Mouse (Mus musculus) neural tube, embryonic 15.5 days (tissue): ENCODE data around the gene Katnal1. TPM values are rescaled to one million over a fixed set of nuclear protein-coding genes. Genes with fewer than 3 reads are reported as not detected.

Experiments used
- ATAC-seq: fragments of 200-750 bp; cut with Nextera tagmentation; 2 replicates; pipeline ENCODE4 v1.8.0; 2017; ENCODE audit warnings: mild to moderate bottlenecking, moderate TSS enrichment, moderate library complexity; ENCODE audit not compliant: low FRiP score
- H3K27ac ChIP-seq: fragments of 300-500 bp; sonication (generic); replicated peaks from 2 replicates; pipeline ENCODE4 v1.5.1; 2015; ENCODE audit warnings: mild to moderate bottlenecking, inconsistent platforms
- H3K27me3 ChIP-seq: fragments of 300-500 bp; sonication (generic); replicated peaks from 2 replicates; pipeline ENCODE4 v1.6.1; 2015; ENCODE audit warnings: inconsistent platforms
- H3K36me3 ChIP-seq: fragments of 300-500 bp; sonication (generic); 2 replicates; pipeline ENCODE4 v1.6.1; 2015; ENCODE audit warnings: inconsistent platforms
- H3K4me1 ChIP-seq: fragments of 300-500 bp; sonication (generic); 2 replicates; pipeline ENCODE4 v1.6.1; 2015; ENCODE audit warnings: inconsistent platforms
- H3K4me2 ChIP-seq: fragments of 300-500 bp; sonication (generic); 2 replicates; pipeline ENCODE4 v1.6.1; 2015; ENCODE audit warnings: inconsistent platforms, mild to moderate bottlenecking, moderate library complexity
- H3K4me3 ChIP-seq: fragments of 300-500 bp; sonication (generic); replicated peaks from 2 replicates; pipeline ENCODE4 v1.5.1; 2015; ENCODE audit warnings: mild to moderate bottlenecking, inconsistent platforms
- H3K9ac ChIP-seq: fragments of 300-500 bp; sonication (generic); replicated peaks from 2 replicates; pipeline ENCODE4 v1.6.1; 2015; ENCODE audit warnings: mild to moderate bottlenecking, inconsistent platforms
- H3K9me3 ChIP-seq: fragments of 300-500 bp; sonication (generic); replicated peaks from 2 replicates; pipeline ENCODE4 v1.6.1; 2016; ENCODE audit warnings: inconsistent platforms
- WGBS: fragments of 180-500 bp; shearing (Covaris S2); methylation state at CpG from one replicate; pipeline ENCODE4 v1.1.7; 2015; ENCODE audit warnings: mixed read lengths; 5-methylcytosine and 5-hydroxymethylcytosine counted together
- polyA plus RNA-seq: library from polyadenylated mRNA; unstranded; fragments of >200 nt; fragmentation: Nextera tagmentation; extraction: Ambion mirVana; gene quantifications from 2 replicates; pipeline ENCODE4 v1.2.1, GENCODE M21; 2015

Katnal1 gene
- polyA plus RNA-seq, 1 experiment from 2014 or later, result 35.1 TPM

DNA sequence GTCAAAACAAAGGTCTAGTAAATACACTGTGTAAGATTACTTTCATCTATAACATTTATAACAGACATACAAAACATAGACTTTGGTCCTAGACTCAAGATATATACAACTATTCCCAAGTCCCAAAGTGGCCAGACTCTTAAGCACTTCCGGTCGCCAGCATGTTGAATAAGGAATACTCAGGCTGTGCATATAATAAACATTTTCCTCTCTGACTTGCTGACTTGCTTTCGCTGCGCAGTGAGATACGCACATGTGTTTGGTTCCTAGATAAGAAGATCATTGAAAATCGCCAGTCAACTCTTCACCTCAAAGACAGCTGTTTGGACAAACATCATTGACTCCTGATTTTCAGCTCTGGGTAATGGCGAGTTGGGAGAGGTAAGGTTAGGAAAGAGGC, 61.9 kb downstream of the Katnal1 start:
- 88% methylated on average over 7 of the region's 7 CpGs for WGBS
- no peak overlapping the region for H3K4me2 ChIP-seq
- no peaks in the 10 kb centered on the region for H3K27me3 ChIP-seq
- no peak for ATAC-seq
- H3K4me3 ChIP-seq, result no peak overlapping the region
- H3K27ac ChIP-seq, result no peak overlapping the region
- no peaks in the 10 kb centered on the region for H3K36me3 ChIP-seq
- H3K4me1 ChIP-seq, result peaks cover 9% of the 10 kb centered on the region
- no peaks in the 10 kb centered on the region for H3K9me3 ChIP-seq
- H3K9ac ChIP-seq, result no peak overlapping the region

DNA sequence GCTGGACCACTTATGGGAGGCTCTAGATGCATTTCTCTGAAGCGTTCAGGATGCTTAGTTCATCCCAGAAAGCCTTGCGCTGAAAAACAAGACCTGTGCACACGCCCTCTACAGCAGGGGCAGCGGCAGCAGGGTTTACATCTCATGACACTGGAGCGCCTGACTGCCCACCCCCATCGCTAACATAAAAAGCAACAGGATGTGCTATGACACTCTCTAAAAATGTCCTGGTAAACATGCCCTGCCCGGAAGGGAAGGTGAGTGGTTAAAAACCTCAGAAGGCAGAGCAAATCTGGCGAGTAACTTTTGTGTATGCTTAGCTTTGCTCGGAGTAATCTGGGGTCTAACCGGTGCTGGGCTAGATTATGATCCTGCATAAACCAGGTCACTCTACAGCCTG, 62.5 kb downstream of the Katnal1 start:
- WGBS, result 87% methylated on average over 10 of the region's 10 CpGs
- H3K27ac ChIP-seq, result no peak overlapping the region
- no peak overlapping the region for H3K4me2 ChIP-seq
- no peak for ATAC-seq
- H3K4me3 ChIP-seq, result no peak overlapping the region
- peaks cover 9% of the 10 kb centered on the region for H3K4me1 ChIP-seq
- H3K9ac ChIP-seq, result no peak overlapping the region
- no peaks in the 10 kb centered on the region for H3K9me3 ChIP-seq
- H3K36me3 ChIP-seq, result no peaks in the 10 kb centered on the region
- H3K27me3 ChIP-seq, result no peaks in the 10 kb centered on the region

DNA sequence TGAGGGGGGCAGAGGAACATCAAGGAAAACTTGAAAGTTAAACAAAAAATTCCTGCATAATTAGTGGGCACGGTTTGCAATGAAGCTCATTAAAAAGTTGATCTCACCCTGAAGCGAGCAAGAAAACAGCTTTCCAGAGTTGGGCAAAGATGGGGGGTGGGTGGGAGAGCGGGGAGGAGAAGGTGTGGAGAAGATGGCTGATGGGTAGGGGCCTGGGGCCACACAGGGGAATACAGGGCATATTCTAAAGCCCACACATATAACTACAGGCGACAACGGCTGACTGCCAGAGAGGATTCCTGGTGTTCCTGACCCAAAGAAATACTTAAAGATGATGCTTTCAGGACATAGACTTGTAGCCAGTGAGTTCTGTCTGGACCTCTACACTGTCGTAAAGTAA, 65.7 kb downstream of the Katnal1 start:
- ATAC-seq, result no peak
- Histone ChIP-seq H3K9ac (no peak overlapping the region), H3K36me3 (no peaks in the 10 kb centered on the region), H3K4me1 (peaks cover 9% of the 10 kb centered on the region), H3K4me2 (no peak overlapping the region), H3K27me3 (no peaks in the 10 kb centered on the region), H3K9me3 (no peaks in the 10 kb centered on the region), H3K4me3 (no peak overlapping the region), H3K27ac (no peak overlapping the region)
- WGBS, result 79% methylated on average over 6 of the region's 6 CpGs

DNA sequence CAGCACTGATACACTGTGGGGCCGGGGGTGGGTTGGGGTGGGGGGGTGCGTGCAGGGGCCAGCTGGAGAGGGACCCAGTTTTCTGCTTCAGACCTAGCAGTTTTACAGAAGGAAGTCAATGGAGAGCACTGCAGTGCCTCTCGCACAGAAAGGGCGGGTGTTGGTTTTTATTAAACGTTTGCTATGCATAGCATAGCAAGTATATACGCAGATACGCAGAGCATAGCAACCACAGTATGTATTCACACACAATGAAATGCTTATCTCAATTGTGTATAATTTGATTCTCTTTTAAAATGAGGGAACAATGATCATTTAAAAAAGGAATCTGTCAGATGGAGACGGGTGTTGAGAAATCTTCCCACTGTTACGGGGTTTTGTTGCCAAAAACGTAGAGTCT, 66.3 kb downstream of the Katnal1 start:
- H3K4me2 ChIP-seq, result no peak overlapping the region
- peaks cover 9% of the 10 kb centered on the region for H3K4me1 ChIP-seq
- no peaks in the 10 kb centered on the region for H3K27me3 ChIP-seq
- H3K9me3 ChIP-seq, result no peaks in the 10 kb centered on the region
- 91% methylated on average over 10 of the region's 10 CpGs for WGBS
- no peak overlapping the region for H3K9ac ChIP-seq
- no peaks in the 10 kb centered on the region for H3K36me3 ChIP-seq
- no peak overlapping the region for H3K4me3 ChIP-seq
- no peak overlapping the region for H3K27ac ChIP-seq
- no peak for ATAC-seq

DNA sequence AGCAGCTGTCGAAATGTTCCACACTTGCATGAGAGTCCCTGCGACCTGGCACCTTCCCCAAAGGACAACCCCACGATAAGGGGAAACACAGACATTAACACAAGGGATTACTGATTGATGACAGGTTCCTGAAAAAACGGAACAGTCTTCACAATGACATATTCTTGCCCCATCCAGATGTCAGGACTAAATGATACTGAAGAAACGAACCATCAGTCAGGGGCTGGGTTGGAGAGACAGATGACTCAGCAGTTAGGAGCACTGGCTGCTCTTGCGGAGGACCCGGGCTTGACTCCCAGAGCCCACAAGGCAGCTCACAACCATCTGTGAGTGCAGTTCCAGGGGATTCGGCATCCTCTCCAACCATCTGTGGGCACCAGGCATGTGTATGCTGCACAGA, 67.0 kb downstream of the Katnal1 start:
- Histone ChIP-seq H3K4me2 (no peak overlapping the region), H3K27me3 (no peaks in the 10 kb centered on the region), H3K9ac (no peak overlapping the region), H3K9me3 (no peaks in the 10 kb centered on the region), H3K27ac (no peak overlapping the region), H3K4me1 (peaks cover 9% of the 10 kb centered on the region), H3K4me3 (no peak overlapping the region), H3K36me3 (no peaks in the 10 kb centered on the region)
- WGBS, result 65% methylated on average over 8 of the region's 8 CpGs
- ATAC-seq, result no peak

DNA sequence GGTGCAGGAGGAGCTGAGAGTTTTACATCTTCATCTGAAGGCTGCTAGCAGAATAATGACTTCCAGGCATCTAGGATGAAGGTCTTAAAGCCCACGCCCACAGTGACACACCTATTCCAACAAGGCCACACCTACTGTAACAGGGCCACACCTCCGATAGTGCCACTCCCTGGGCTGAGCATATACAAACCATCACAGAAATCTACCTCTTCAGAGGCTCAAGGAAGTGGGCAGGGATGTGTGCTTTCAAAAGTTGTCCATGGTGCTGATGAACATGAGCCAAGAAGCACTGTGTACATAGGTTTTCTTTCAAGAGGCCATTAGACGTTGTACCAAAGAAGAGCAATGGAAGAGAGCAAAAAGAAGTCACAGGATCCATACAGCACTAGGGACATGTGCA, 71.6 kb downstream of the Katnal1 start:
- no peak for ATAC-seq

DNA sequence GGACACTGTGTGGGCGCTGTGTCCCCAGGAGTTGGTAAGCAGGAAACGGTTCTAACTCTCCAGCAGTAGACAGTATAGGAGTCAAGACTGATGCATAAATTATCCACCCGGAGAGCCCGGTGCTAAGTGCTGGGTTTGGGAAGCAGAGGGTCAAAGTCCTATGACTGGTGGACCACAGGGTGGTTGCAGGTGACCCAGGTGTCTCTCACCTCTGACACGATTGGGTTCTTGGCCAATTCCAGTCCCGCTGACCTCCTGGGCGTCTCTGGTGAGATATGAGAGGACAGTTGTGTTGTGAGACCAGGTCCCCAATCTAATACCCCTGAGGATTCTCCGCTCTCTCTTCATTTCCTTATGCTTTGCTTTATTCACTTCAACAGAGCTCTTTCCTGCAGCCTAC, 74.1 kb downstream of the Katnal1 start:
- Histone ChIP-seq H3K4me2 (no peak overlapping the region), H3K4me3 (no peak overlapping the region), H3K36me3 (no peaks in the 10 kb centered on the region), H3K9ac (no peak overlapping the region), H3K27me3 (no peaks in the 10 kb centered on the region), H3K4me1 (0 out of 2 replicates have a peak, but pooled peaks cover 2% of the 10 kb centered on the region), H3K27ac (no peak overlapping the region), H3K9me3 (no peaks in the 10 kb centered on the region)
- ATAC-seq, result no peak
- 85% methylated on average over 8 of the region's 8 CpGs for WGBS

More for the DNA sequence above, 71.6 kb downstream of the Katnal1 start:
- H3K4me3 ChIP-seq, result no peak overlapping the region
- H3K9ac ChIP-seq, result no peak overlapping the region
- no peaks in the 10 kb centered on the region for H3K9me3 ChIP-seq
- H3K27me3 ChIP-seq, result no peaks in the 10 kb centered on the region
- WGBS, result 82% methylated on average over 3 of the region's 3 CpGs
- 0 out of 2 replicates have a peak, but pooled peaks cover 2% of the 10 kb centered on the region for H3K4me1 ChIP-seq
- no peaks in the 10 kb centered on the region for H3K36me3 ChIP-seq
- H3K27ac ChIP-seq, result no peak overlapping the region
- no peak overlapping the region for H3K4me2 ChIP-seq

DNA sequence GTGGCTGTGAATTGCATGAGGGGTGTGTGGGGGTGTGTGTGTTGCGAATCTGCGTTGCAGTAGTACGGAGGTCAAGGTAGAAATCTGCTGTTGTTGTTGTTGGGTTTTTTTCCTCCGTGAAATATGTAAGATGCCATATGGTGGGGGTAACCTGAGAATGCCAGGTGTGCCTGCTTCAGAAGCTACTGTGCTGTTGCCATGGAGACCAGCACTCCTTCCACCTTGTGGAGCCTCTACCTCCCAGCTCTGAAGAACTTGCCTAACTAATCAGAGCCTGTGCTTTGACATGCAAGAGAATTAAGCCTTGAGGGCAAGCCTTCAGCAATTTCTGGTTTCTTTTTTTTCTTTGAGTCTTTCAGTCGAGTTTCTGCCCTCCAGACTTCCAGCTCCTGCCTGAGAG, 75.0 kb downstream of the Katnal1 start:
- ATAC-seq, result peak; percentile 75; the same call in 1 of the 2 replicates
- WGBS, result 29% methylated on average over 5 of the region's 5 CpGs
- H3K9me3 ChIP-seq, result no peaks in the 10 kb centered on the region
- H3K4me2 ChIP-seq, result no peak overlapping the region
- H3K27me3 ChIP-seq, result no peaks in the 10 kb centered on the region
- no peak overlapping the region for H3K4me3 ChIP-seq
- H3K27ac ChIP-seq, result no peak overlapping the region
- no peak overlapping the region for H3K9ac ChIP-seq
- no peaks in the 10 kb centered on the region for H3K36me3 ChIP-seq
- H3K4me1 ChIP-seq, result 0 out of 2 replicates have a peak, but pooled peaks cover 2% of the 10 kb centered on the region

DNA sequence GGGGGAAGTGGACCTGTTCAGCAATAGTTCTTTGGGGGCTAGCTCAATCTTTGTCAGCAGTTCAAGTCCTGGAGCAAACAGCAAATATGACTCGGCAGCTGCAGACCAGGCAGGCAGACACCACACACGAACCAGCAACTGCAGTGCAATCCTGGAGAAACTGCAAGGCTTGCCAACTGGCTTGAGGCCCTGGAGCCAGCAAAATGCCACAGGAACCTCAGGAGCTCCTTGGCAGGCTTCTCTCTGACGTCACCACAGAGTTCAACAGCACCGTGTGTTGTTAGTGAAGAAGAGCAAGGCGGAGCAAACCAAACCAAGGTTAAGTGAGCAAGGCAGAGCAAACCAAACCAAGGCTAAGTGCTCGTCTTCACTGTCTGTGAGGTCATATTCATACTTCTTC, 79.6 kb downstream of the Katnal1 start:
- Histone ChIP-seq H3K4me2 (no peak overlapping the region), H3K4me1 (no peaks in the 10 kb centered on the region), H3K9me3 (no peaks in the 10 kb centered on the region), H3K4me3 (no peak overlapping the region), H3K27ac (no peak overlapping the region), H3K9ac (no peak overlapping the region), H3K36me3 (no peaks in the 10 kb centered on the region), H3K27me3 (no peaks in the 10 kb centered on the region)
- no peak for ATAC-seq
- WGBS, result 90% methylated on average over 6 of the region's 6 CpGs

DNA sequence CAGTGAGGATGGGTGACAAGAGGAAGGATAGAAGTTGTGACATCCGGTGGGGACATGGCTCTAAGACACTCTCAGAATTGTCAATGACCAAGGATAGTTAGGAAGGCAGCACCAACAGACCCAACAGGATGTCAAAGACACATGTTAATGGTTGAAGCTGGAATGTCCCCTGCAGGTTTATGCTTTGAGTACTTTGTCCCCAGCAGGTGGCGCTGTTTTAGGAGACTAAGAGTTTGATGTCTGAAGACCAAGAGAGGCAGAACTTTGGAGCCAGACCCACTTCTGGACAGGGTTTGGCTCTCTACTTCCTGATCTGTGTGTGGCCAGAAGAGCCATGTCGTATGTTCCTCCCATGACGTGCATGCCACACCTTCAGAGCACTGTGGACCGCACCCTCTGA, 82.1 kb downstream of the Katnal1 start:
- ATAC-seq, result no peak
- 95% methylated on average over 5 of the region's 5 CpGs for WGBS
- H3K4me2 ChIP-seq, result no peak overlapping the region
- H3K4me1 ChIP-seq, result no peaks in the 10 kb centered on the region
- no peaks in the 10 kb centered on the region for H3K27me3 ChIP-seq
- H3K36me3 ChIP-seq, result no peaks in the 10 kb centered on the region
- no peak overlapping the region for H3K4me3 ChIP-seq
- H3K9ac ChIP-seq, result no peak overlapping the region
- H3K9me3 ChIP-seq, result no peaks in the 10 kb centered on the region
- no peak overlapping the region for H3K27ac ChIP-seq

DNA sequence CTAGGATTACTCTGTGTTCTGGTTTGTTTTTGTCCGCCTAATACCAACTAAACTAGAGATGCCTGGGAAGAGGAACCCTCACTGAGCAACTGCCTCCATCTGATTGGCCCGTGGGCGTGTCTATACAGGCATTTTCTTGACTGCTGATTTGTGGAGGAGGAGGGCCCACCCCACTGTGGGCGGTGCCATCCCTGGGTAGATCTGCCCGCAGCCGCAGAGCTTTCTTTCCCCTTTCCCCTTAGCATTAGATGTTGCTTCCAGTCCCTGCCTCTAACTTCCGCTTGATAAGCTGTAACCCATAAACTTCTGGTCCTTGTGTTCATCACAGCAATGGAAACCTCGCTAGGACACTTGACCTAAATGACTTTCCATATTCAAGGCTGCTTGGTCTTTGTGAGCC, 92.1 kb downstream of the Katnal1 start:
- Histone ChIP-seq H3K27ac (no peak overlapping the region), H3K4me1 (peaks cover 1% of the 10 kb centered on the region), H3K9me3 (no peaks in the 10 kb centered on the region), H3K36me3 (no peaks in the 10 kb centered on the region), H3K4me2 (no peak overlapping the region), H3K4me3 (no peak overlapping the region), H3K27me3 (peaks cover 1% of the 10 kb centered on the region; the same call in 1 of the 2 replicates), H3K9ac (no peak overlapping the region)
- ATAC-seq, result no peak
- WGBS, result 41% methylated on average over 8 of the region's 8 CpGs

DNA sequence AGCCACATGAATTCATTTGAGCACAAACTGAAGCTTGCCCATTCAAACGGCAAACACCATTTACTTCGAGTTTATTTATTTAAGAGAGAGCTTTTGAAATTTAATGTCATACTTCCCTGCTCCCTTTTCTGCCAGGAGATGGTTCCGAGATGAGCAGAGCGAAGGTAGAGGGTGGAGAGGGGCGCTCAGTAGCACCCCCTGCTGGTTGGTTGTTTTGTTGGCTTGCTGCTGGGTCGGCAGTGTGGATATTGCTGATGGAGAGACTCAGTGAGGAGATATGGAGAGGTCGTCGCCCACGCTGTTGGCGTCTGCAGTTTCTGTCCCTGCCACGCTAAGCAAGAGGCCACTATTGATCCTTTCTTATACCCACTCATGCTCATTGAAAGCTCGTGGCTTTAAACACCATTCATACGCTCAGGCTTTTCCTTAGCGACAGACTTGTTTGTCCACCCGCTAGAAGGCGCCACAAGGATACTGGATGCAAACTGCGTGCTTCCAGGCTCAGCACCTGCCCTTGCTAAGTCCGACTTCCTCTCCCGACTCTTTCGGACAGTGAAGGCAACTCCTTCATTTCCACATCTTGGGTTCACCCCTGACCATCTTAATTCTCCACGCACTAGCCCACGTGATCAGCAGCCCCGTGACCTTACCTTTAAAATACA, 97.4 kb downstream of the Katnal1 start:
- ATAC-seq, result peak; percentile 14; the same call in 1 of the 2 replicates
- Histone ChIP-seq H3K27ac (no peak overlapping the region), H3K9me3 (no peaks in the 10 kb centered on the region), H3K4me2 (peak overlapping the region; percentile 51), H3K4me1 (peaks cover 13% of the 10 kb centered on the region), H3K27me3 (peaks cover 3% of the 10 kb centered on the region; the same call in 1 of the 2 replicates), H3K9ac (no peak overlapping the region), H3K36me3 (no peaks in the 10 kb centered on the region), H3K4me3 (peak overlapping the region; percentile 11)
- WGBS, result 7% methylated on average over 23 of the region's 23 CpGs
